Mouse (Mus musculus): ENCODE results near the gene Specc1.

GRCm38 (mm10) chr11:61944417-61944816 is 12.1 kb upstream of the Specc1 start:
- TF ChIP-seq CTCF (IDR thresholded peaks at IDR 0.05; ENCODE audit: extremely low read depth, insufficient read length, insufficient replicate concordance, low read depth, low read length), result no peak
- no peak for TF ChIP-seq POLR2A (IDR thresholded peaks at IDR 0.05; ENCODE audit: low read depth, low read length)
